Mouse (Mus musculus): ENCODE measurements at regions not wholly inside any gene's neighbourhood (a gene's known extent, or its start where the extent isn't known, plus 50 kb on each side); places are given as distances from the start of the nearest gene placed in this dataset.

DNA sequence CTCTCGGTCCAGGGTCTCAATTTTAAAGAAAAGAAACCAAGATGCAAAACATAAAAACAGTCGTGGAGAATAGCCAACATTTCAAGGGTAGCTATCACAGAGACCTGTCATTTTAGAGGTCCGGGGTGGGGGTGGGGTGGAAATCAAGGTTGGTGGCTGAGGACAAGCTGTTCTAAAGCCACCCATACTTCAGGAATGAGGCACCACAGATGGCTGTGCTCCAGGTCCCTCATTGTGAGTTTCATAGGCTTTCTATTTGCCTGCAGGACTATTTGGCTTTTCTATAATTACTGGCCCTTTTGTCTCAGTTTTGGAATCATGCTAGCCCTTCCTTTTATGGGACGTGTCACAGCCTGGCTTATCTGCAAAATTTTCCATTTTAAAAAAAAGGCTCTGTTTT, 55.4 kb upstream of the L3mbtl4 start:
- no peak for DNase-seq (ENCODE audit: low spot score in 2 of 2)

DNA sequence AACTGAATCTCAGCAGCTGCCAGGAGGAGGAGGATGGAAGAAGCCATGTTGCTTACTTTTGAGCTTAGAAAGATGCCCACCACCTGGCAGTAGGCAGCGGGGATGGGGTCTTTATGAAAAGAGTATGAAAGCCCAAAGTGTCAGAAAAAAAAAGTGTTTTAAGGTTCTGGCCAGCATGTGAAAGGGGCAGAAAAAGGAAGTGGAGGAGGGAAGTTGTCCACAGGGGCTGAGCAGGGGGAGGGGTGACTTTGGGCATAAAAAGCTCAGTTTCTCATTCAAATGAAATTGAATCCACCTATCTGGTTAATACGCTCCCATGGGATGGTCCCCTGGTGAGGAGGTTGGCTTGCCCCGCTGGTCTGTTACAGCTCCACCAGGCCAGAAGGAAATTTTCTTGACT, 50.4 kb upstream of the L3mbtl4 start:
- DNase-seq (ENCODE audit: low spot score in 2 of 2), result no peak

Measured in urinary bladder, postnatal 4 days (tissue).